Mouse (Mus musculus) lung, postnatal 36 days (tissue): ENCODE measurements at regions not wholly inside any gene's neighbourhood (a gene's known extent, or its start where the extent isn't known, plus 50 kb on each side); places are given as distances from the start of the nearest gene placed in this dataset.

ENCODE experiments used
- DNase-seq: peaks from one replicate; pipeline ENCODE4 v3.0.0; 2022; ENCODE audit warnings: mixed read lengths

DNA sequence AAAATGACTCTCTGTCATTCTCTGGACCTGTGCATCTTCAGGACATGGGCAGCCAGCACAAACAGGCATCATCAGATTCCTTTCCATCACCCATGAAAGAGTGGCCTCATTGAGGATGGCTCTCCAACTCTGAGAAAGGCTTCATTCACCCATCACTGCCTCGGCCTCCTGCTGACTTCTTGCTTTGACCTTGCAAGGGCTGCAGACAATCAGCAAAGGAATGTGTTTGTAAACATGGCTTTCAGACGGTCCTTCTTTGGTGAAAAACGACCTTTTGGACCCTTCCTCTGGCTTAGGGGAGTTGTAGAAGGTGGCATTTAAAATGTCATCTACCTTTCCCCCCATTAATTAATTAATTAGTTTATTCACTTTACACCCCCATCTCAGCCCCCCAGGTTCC lies 134.3 kb downstream of the Moxd1 start:
- no peak for DNase-seq

DNA sequence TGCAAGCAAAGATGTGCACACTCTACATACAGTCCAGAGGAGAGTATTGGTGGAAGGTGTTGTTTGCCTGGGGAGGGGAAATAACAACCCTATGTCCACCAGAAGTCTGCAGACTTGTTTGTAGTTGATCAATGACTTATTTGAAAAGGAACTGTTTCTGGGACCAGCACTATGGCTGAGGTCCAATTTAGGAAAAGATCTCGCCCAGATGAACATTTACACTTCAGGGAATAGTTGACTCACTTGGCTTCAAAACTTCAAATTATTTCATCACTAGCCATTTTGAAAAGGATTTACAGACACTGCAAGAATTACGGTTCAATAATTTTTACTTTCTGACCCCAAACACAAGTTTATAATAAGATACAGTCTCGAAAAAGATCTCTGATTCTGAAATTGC lies 138.1 kb downstream of the Moxd1 start:
- peak; percentile 3 for DNase-seq

DNA sequence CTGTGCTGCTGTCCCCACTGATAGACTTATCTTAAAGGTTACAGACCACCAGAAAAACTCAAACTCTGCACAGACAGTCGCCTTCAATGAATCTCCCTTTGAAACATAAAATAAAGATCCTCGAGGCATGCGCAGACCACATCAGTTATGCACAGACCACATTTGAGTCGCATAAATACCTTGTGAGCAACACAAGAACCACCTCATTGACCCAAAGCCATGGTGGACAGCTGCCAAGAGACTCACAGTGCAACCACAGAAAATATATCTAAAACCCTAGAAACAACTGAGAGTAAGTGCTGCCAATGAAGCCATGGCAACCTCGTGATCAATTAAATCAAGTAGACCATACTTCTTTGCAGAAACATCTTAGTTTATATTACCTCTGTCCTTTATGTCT lies 142.1 kb downstream of the Moxd1 start:
- no peak for DNase-seq

DNA sequence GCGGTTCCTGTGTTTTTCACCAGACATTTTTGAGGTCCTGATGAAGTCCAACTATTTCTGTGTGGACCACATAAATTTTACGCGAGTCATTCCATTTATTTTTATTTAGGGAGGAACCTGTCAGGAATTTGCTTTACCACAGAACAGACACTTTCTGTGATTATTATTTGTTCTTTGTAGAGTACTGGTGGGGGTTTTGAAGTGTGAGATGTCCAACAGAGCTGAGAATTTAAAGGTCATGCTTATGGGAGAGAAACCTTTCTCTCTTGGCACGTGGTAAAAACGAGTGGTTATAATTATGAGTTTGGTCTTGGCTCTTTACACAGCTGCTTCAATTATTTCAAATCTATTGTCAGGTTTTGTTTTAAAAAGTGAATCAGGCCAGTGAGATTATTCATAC lies 143.7 kb downstream of the Moxd1 start:
- no peak for DNase-seq

DNA sequence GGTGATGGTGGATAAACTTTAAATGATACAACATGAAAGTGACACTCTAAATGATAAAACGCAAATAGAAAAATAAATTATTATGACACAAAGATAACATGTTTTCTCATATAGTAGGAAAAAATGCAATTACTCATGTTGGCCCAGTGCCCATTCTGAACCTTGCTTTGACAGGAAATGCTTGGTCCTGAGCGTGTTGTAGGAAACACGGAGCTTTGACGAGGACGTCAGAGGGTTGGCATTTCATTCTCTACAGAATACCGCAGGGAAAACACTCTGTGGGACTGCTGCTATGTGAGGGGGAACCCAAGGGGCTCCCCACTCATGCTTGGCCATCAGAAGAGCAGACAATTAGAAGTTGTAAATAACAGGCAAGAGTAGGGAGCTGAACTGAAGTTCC lies 150.6 kb downstream of the Moxd1 start:
- DNase-seq: no peak

DNA sequence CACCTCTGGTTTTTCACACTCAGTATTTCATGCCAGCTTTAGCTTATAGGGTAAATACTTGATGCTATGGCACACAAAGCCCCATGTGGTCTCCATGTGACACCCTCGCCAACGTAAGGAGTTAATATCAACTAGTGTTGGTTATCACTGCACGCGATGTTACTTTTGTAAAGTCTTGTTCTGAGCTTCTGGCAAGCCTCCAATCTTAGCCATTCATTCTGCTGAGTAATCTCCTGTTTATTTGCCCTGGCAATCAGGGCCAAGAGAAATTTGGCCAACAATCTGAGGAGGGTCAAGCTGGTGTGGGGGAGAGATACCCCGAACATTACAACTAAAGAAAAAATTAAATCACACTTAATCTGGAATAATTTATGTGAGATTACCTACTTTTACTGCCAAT lies 156.0 kb downstream of the Moxd1 start:
- peak; percentile 40 for DNase-seq

DNA sequence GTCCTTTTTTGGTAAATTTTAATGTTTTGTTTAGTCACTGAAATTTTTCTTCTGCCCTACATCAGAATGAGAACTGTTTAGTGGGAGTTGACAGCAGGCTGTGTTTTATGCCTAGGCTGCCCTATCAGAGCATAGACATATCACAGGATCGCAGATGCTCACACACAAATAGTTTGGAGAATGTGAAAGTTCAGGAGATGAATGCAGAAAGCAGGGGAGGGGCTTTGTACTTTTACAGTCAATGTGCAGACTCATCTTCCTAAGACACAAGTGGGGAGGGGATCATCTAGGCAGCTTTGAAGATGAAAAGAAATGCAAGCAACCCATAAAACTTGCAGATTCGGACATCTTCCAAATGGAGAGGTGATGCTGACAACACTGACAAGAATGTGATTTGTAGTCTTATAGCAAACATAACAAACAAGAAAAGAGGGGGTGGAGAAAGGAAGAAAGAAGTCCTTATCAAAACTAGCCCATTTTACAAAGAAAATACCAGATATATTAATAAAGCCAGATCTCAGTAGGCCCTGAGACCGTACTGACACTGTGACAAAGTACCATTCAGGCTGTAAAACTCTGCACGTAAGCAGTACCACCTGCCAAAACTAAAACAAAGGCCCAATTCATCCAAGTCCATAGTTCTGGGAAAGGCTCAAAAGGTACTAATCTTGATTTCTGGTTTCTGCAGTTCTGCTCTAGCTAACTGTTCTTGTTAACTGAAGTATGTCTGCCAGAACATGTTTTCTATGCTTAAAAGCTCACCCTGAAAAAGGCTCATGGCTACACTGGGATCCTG lies 157.4 kb downstream of the Moxd1 start:
- DNase-seq: no peak

DNA sequence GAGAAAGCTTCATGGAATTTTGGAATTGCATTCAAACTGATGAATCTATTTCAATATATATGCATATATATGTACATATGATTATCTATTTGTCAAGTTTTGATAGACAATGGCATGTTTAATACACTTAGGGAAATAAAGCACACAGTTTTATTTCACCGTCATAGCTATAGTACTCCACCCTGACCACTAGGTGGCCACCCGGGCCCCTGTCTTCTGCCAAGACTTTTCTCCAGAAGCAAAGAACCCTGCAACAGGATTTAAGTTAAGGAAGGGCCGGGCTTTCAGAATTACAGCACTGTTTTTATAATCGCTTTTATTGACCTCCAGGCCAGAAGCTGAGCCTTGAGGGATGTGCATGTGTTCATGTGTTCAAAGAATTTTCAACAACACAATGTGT lies 158.6 kb downstream of the Moxd1 start:
- DNase-seq: peak; percentile 38

DNA sequence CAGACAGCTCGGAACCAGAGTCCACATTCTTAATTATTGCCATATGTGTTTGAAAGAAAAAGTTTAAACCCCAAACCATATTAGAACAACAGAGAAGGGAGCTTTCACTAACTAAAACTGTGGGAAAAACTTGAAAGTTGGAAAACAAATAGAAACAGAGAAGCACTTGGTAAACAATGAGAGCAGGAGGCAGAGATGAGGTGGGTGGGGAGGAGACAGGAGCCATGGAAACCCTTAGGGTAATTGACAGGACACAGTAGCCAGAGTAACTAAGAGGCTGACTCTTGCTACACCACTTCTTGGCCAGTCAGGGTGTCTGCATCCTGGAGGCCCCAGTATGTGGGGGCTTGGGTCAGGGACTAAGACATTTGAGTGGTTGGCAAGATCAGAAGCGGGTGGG lies 160.7 kb downstream of the Moxd1 start:
- no peak for DNase-seq

DNA sequence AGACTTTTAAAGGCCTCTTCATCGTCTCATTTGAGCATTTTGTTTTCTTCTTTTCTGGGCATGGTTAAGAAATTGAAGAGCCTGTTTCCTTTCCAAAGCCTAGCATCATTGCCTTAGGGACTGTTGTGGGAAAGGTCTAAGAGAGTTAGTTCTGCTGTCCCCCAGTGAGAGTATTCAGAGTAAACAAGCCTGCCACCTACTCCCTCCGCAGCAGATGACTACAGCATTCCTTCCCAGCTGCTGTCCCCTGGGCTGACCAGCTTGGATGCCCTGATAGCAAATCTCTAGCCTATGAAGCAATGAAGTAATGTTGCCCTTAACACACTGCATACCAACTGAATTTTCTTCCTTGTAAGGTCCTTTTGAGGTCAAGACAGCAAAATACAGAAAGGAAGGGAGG lies 164.9 kb downstream of the Moxd1 start:
- no peak for DNase-seq

DNA sequence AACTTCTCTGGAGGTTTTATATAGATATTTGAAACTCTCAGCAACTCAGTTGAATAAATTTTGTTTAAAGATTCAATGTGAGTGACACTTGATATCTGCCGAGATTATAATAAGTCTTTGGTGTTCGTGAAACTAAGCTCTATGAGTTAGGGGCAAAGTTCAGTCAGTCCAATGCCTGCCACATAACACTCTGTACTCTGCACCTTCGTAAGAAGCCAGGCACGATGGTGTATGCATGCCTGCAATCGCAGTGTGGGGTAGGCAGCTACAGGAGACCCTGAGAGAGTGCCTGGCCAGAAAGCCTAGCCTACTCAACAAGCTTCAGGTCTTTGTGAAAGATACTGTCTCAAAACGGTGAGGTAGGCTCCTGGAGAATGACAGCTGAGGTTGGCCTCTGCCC lies 167.7 kb downstream of the Moxd1 start:
- DNase-seq: no peak

DNA sequence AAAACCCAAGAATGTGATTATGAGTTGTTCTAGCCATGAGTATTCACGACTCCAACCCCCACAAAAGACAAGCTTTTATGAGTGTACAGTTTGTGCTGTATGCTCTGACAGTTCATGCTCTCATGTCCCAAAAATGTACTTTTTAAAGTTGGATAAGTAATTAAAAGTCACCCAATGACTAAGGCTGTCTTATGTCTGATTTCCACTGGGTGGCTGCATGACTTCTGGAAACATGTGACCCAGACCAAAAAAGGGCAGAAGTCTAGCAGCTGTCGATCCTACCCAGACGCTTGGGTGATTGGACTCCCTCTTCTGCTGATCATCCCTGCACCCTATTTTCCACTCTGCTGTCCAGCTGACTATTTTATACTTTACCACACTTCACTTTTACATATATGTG lies 168.7 kb downstream of the Moxd1 start:
- peak; percentile 19 for DNase-seq

DNA sequence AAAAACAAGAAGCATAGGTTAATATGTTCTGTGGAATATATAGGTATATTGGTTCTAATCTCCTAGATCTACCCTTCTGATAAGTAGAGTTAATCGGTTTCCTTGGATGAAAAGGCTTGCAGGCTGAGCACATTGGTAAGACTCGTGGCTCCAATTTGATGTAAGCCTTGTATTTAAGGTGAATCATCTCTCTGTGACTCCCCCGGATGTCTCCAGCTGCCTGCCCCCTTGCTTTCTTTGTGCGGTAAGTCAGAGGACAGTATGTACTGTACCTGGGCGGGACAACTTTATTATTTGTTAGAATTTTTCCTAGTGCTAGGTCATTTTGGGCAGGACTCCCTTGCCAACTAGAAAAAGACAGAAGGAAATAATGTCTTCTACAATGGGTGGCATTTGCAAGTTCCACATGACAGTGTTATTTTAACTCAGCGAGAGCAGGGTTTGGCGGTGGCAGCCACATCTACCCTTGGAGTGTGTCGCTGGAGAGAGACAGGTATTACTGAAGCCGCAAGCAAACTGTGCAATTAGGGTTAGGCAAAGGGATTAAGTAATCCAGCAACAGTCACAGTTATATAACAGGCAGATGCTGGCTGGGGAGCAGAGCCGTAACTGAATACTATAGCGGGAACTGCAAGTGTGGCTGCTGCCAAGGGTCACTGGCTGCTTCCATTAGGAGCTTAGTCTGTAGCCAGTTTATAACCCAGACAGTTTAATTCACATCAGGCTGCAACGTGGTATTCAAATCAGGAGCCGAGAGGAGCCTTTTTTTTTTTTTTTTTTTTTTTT lies 172.9 kb downstream of the Moxd1 start:
- DNase-seq: peak; percentile 21

DNA sequence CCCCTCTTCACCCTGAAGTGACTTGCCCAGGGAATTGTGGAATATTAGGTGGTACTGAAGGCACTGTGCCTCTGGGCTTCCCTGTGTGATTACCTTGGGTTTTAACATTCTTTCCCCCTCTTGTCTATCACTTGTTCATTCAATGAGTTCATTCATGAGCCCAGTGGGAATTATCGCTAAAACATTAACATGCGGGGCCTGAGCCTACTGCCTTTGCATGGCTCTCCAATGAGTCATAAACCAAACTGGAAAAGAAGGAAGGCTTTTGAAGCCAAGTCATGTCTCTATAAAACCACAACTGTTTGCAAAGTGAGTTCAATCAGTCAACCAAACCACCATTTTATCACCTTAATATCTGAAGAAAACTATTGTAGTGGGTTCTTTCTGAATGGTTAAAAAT lies 173.8 kb downstream of the Moxd1 start:
- no peak for DNase-seq

DNA sequence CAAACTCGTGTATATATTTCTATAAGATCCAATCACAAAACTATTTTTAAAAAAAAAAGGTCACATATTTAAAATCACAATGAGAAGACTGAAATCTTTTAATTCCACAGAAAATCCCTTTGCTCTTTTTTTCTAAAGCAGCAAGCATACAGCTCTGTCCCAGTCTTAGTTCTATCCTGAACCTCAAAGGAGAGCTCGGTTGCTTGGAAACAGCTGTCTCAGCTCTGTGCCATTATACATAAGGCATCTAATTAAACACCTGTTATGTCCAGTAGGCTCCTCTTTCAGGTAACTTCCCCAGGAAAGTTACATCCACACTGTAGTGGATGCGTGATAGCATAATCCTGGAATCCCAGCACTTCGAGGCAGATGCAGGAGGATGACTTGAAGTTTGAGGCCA lies 181.5 kb downstream of the Moxd1 start:
- no peak for DNase-seq

DNA sequence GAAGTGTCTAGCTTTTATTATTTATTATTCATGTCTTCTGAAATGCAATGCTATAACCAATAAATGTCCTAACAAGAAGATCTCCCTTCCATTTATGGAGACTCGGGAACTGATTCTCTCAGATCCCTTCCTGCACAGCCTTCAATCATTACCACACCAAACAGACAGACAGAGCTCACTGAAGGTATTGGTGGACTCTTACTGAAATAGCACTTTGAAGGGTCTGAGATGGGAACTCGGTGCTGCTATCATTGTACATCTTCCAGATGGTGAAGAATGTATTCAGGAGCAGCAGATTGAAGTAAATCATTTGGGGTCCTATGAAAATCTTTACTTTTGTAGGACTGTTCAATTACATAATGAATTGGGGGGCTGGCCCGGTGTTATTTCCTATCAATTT lies 183.6 kb downstream of the Moxd1 start:
- no peak for DNase-seq

DNA sequence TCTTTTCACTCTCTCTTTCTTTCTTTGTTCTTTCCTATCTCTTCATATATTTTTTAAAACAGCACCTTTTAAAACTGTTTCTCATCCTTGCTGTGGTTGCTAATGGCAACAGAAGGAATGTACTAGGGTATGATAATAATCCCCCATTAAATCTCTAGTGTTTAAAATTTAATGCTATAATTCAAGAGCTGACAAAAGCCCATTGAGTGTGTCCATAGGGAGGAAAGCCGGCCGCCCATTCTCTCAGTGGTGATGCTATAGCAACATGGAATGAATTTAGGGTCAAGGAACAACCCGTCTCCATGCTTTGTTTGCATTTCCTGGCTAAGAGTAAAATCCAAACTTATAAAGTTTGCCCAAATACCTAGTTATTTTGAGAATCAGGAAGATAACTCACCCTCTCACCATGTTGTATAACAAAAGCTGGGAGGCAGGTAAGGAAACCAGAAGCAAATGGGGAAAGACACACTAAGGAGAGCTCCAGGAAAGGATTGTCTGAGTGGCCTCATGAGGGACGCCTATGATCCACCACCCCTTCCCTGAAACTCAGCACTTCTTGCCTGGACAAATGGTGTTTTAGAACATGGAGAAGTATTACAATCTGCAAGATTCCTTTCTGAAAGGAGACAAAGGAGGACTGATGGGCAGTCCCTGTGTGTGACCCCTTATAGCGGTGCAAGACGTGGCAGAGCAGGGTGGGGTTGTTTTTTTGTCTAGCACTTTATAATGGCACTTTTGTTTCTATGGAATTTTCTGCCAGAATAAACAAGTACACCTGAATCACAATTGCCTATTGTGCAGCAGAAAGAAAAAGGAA lies 184.3 kb downstream of the Moxd1 start:
- no peak for DNase-seq

DNA sequence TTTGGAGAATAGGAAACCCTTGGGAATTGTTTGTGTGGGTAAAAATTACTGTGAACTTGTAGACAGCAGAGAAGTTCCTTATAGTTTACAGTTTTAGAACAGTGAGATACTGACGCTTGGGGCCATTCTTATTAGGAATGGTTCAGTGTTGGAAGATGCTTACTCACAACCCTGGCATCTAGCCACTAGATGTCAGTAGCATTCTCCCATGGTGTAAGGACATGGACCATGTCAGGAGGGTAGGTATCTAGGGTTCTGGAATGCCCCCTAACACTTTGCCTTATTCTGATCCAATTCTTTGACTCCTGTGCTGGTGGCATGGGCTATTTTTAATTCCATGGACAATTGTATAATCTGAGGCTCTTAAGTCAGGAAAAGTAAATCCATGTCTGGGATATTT lies 185.3 kb upstream of the Ccn2 start:
- DNase-seq: peak; percentile 74

DNA sequence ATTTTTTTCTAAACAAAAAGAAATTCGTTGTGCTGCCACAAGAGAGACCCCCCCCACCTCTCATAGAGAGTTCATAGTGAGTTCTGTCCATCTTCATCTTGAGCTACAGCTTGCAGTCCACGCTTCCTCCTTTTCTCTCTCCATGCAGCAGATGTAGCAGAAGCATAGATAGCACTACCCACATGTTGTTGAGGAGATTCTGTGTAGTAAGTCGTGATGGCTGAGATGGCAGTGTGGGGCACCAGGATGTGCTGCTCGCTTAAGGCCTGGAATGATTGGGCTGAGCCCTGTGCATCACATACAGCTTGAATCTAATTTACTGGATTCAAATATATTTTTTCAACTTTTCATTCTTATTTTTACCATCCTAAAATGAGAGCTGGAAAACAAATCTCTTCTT lies 184.4 kb upstream of the Ccn2 start:
- no peak for DNase-seq

DNA sequence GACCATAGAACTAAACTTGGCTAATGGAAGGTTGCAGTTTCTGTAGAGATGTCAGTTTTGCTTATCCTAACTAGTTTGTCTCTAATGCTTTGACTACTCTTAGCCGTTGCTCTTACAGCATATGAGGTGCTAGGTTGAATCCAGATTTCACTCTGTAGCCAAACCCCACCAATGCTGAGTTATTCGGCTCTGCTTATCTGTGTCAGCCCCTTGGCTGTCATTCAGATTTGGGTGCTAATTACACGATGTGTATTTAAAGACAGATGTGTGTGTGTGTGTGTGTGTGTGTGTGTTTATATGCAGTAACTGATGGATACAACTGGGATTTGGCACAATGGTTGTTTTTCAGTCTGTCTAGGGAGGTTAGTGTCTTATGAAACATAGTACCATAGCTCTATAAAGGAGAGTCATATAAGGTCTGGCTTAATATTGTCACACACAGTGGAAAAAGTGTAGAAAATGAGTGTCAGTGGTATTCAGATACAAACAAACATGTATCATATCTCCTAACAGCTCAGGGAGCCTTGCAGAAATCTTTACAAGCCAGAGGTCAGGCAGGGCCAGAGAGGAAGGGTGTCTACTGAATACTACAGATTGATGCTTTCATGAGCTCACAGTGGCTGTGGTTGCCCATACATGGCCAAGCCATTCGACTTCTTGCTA lies 172.6 kb upstream of the Ccn2 start:
- peak; percentile 8 for DNase-seq

DNA sequence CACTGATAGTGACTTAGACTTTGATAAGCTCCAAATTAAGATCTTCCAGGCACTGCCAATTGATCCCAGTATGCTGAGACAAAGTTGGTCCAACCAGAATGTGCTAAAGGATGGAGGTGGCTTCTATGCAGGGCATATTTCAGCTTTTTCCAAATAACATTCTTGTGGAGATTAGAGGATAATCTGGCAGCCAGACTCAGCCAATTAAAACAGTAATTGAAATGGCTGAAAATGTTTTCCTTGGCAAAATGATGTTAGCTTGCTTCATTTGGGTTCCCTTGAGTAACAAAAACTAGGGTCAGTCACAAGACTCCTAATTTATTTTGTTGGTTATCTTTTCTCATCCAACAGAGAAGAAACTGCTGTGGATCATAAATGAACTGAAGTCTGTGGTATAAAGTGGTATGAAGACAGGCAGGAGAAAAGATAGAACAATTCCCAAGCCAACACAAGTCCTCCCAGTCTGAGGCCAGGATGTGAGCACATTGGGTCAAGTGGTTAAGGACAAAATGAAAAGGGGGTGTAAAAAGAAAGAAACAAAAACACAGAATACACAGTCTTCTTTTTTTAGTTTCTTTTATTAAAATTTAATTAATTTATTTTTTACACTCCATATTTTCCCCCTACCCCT lies 161.4 kb upstream of the Ccn2 start:
- peak; percentile 10 for DNase-seq

DNA sequence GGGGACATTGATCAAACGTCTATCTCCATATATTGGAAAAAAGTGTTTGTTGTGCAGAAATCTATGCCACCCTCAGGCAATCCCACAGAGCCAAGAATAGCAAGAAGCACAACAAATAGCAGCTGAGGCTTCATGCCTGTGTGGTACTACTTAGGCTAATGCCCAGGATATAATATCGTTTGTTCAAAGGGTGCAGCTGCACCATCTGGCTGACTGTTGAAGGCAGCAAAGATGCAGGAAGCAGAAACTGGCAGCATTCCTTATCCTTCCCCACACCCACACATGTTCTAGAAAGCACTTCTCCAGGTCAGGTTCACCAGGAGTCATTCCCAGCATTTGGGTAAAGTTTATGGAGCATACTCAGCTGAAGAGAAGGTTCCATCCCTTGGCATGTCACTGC lies 158.1 kb upstream of the Ccn2 start:
- DNase-seq: no peak

DNA sequence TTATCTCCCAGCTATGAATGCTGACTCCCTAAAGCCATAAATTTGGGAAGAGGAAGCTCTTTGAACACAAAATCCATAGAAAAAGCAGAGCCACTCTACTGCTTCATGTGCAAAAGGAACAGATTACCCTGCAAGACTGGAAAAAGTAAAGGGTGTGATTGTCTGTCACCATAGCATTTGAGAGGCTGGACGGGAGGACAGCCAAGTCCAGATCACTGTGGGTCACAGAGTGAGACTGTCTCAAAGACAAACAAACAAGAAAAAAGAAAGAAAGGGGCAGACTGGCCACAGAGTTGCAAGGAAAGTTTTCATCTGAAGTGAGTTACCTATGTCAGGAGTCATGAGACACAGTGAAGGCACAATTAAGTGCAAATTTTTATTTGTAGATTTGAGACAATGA lies 150.7 kb upstream of the Ccn2 start:
- peak; percentile 6 for DNase-seq
